Mouse (Mus musculus) B cell, adult 62 days (primary cell): ENCODE results near the gene Gm21874. TPM values are rescaled to one million over a fixed set of nuclear protein-coding genes. Genes with fewer than 3 reads are reported as not detected.

Source experiments
- total RNA-seq: library from RNA; stranded (reverse); gene quantifications from 4 replicates; pipeline ENCODE4 v1.2.4, GENCODE M21; 2023

Gm21874 gene
- not detected in 4 replicates for total RNA-seq

GRCm38 (mm10) chrY:9416048-9416447 lies at the start of gene Gm21874:
TSS of gene Gm21874 (minus strand) at chrY:9416148.

Other genes starting within 250 kb of the Gm21874 start
- not detected in 4 replicates for gene Gm21721, start 214.0 kb downstream of the Gm21874 start, total RNA-seq
- not detected in 4 replicates for gene Gm21812, start 69.0 kb downstream of the Gm21874 start, total RNA-seq